Mouse (Mus musculus) CD4-positive helper T cell, adult 2 months (primary cell): ENCODE results near the gene Gse1.

Experiments used
- DNase-seq: peaks from one replicate; pipeline ENCODE4 v3.0.0-alpha.2; 2012; ENCODE audit warnings: low read depth, missing footprints, low spot score

Gse1 gene

DNA sequence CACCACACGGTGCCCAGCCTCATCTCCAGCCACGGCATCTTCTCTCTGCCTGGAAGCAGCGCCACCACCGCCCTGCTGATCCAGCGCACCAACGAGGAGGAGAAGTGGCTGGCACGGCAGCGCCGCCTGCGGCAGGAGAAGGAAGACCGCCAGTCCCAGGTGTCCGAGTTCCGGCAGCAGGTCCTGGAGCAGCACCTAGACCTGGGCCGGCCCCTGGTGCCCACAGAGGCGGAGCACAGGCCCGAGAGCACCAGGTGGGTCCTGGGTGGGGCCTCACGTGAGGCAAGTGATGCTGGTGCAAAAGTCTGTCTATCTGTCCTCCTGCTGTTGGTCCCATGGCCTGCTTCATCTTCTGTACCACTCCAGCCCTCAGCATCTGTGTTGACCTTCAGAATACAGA is 340.9 kb downstream of the Gse1 start:
- no peak for DNase-seq

DNA sequence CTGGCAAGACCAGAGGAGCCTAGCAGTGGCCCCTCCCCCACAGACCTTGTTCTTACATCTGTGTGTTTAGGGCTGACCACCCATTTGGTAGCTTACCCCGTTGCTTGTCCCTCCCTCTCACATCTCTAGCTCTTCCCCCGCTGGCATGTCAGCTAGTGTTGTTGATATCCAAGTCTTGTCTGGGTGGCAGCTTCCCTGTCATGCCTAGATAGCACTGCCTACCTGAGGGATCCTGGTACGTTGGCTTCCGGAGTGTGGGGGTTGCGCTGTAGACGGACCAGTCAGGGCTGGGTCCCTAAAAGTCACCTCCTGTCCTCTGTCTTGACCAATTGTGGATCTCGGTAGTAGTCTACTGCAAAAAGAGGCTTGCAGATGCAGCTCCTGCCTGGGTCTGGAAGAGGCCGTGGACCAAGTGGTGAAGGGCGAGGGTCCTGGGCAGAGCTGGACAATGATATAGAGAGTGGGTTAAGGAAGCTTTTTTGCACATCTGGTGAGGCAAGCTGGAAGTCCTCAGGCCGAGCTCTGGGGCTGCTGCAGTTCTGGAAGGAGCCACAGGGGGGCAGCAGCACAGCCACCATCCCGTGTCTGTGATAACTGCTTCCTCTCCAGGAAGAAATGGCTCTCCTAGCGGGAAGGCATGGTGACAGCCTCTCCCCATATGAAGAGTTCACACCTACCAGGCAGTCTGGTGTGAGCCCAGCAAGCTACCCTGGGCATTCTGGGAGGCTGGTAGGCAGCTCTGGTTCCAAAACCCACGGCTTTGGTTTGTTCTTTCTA is 341.9 kb downstream of the Gse1 start:
- peak; percentile 61 for DNase-seq

DNA sequence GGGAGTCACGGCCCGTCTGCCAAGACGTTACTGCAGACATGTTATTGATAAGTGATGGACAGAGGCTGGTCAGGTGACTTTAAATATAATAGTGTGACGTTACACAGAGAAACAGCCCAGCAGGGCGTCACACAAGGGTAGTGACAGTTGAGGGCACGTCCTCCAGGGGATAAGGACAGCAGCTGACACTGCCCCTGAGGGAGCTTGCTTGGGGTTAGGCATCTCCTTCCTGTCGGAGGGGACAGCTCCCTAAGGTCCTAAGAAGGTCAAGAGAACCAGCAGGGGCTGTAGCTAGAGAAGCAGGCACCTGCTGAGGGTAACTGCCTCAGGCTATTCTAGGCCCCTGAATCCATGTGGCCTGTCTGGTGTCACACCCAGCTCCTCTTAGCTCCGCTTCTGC is 343.3 kb downstream of the Gse1 start:
- no peak for DNase-seq

DNA sequence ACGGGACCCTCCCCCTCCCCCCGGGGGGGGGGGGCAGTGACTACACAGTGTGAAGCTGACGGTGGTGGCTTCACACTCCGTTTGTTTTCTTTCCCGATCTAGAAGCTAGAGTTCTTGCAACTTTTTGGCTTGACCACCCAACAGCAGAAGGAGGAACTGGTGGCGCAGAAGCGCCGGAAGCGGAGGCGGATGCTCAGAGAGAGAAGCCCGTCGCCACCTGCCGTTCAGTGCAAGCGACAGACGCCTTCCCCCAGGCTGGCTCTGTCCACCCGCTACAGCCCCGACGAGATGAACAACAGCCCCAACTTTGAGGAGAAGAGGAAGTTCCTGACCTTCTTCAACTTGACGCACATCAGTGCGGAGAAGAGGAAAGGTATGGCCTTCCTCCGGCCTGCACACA is 344.3 kb downstream of the Gse1 start:
- no peak for DNase-seq

DNA sequence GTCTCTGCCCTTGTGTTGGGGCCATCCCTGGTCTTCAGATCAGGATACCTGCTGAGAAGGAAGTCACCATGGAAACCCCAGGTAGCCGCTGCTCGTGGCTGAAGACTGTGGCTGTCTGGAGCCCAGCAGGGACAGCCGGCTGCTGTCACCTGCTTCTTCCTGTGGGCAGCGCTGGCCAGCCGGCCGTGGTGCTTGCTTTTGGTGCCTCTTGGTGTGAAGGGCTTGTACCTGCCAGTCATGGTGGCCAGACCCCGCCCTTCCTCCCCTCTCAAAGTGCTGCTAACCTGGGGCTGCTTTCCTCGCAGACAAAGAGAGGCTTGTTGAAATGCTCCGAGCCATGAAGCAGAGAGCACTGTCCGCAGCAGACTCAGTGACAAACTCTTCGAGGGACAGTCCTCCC is 345.6 kb downstream of the Gse1 start:
- DNase-seq = no peak

DNA sequence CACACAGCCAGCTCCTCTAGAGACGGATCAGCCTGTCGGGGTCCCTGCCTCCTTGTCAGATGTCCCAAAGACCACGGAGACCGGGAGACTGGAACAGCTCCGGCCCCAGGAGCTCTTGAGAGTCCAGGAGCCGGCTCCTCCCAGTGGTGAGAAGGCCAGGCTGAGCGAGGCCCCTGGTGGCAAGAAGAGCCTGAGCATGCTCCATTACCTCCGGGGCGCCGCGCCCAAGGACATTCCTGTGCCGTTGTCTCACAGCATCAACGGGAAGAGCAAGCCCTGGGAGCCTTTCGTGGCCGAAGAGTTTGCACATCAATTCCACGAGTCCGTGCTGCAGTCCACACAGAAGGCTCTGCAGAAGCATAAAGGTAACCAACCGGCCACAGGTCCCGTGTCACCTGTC is 346.7 kb downstream of the Gse1 start:
- no peak for DNase-seq

DNA sequence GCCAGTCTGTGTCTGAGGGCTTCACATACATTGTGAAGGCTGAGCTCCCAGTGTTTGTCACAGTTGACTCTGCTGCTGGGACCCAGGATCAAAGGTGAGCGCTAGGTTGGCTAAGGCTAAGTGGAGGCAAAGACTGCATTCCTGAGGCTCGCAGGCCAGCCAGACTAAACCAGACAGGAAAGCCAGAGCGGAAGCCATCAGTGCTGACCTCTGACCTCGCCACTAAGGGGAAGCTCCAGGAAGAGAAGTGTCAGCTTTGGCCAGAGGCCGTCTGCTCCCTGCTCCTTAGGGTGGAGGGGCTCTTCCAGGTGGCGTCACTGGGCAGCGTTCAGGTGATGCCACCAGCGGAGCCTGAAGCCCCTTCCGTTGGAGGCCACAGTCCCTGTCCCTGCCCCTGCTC is 347.5 kb downstream of the Gse1 start:
- no peak for DNase-seq

DNA sequence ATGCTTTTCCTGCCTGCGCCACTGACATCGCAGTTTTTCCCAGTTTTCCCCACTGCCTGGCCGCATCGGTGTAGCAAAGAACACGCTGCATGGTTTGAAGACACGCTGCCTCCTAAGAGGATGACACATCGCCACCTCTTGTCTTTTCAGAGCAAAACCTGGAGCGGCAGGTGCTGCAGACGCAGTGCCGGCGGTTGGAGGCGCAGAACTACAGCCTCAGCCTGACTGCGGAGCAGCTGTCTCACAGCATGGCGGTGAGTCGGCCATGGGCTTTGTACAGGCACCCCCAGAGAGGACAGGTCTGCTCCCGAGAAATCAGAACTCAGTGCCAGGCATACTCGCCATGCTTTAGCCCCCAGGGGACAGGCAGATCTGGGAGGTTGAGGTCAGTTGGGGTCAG is 349.6 kb downstream of the Gse1 start:
- no peak for DNase-seq

DNA sequence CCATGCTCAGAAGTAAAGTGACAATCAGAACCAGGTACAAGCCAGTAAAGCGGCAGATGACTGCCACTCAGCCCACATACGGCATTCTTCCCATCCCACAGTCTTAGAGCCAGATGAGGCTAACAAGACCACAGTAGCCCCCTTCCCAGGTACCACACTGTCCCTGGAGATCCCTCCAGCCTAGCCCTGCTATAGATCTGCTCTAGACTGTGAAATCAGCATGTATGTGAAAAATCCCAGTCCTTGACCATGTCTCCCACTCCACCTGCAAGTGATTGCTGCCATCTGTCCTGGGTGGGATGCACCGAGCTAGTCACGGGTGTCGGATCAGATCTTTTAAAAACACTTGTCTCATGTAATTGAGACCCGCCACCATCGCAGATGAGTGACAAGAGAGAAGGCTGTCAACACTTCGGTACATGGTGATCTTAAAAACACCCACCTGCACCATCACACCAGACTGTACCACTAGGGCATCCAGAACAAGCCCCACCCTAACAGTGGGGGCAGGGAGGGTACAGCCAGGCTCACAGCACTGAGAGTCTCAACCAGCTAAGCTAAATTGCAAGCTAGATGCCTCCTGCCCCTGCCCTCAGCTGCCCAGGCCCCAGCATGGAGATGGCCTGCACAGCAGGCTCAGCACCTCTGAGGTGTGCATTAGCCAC is 352.2 kb downstream of the Gse1 start:
- DNase-seq = no peak

DNA sequence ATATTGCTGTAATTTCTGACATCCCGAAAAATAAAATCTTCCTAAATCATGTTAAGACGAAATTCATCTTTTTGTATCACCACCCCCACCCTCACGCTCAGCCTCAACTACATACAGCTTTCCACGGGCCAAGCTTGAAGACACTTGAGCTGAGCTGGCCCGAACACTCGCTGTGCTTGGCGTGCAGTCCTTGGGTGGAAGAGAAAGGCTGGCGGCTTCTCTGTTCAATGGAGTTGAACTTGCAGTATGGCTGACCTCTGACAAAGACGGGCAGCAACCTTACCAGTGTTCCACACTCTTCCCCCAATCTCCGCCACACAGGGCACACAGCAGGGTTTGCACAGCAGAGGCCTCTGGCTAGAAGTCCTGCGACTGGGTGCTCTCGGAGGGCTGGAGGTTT is 353.1 kb downstream of the Gse1 start:
- no peak for DNase-seq

DNA sequence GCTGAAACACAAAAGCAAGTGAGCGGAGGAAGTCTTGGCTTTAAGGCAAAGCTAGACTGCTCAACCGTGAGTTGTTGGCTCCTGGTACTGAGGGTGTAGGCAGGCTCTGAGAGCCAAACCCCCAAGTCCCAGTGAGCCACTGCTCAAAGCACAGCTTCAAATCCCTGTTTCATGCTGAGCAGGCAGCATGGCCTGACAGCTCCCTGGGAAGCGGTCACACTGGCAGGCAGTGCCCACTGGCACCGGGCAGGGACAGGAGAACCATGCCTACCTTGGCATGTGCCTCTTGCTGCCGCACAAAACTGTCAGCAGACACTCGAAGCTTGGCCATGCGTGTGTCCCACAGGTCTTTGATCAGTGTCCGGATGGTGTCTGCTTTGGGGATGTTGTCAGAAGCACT is 353.6 kb downstream of the Gse1 start:
- no peak for DNase-seq

DNA sequence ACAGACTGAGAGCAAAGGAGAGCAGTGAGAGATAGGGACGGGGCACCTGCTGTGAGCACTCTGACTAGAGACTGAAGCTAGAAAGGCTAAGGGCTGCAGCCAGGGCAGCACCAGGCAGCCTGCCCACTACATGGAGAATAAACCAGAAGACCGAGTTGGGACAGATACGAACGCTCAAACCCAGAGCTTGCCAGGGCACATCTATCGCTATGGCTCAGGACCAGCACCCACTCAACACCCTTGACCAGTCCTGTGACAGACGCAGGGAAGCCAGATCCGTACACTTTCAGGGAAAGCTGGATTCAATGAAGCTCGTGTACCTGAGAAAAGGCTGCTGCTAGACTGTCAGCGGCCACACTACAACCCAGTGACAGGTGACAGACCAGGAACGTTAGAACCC is 357.3 kb downstream of the Gse1 start:
- DNase-seq = no peak

DNA sequence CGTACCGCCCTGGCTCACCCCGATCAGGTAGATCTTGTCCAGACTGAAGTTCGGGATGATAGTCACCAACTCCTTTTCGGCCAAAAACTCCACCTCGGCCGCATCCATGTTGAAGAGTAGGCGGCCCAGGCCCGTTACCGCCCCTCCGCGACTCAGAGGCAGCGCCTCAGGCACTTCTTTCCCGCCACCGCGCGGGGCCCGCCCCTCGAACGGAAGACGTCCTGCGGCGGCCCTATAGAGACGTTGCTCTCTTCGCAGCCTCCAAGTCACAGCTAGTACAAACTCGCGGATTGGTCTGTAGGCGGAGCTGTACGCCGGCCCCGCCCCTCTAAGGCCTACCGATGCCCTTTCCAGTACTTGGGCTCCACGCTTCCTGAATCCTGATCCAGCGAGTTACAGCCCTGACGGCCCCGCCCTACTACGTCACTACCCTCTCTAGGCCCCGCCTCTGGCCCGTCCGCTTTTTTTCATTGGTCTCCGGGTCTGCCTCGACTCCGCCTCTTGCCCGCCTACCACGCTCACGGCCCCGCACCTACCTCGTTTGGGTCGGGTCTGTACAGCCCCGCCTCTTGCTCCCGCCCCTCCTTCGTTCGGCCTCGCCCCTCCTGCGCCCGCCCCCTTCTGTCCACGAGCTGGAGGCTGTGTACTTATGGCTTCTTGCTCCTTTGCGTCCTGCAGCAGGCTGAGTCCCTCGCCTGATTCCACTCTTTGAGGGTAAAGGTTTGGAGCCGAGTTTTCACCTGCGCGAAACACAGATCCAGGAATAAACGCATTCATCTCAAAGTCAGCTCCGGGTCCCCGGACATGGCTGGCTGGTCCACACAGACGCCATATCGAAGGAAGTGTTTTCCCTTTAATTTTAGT is 360.9 kb downstream of the Gse1 start, which contains the start of gene Gins2:
Gene Gins2, minus strand, starts transcription at position 397 of the 864 bp plus-strand sequence.
- peak; percentile 99 for DNase-seq

DNA sequence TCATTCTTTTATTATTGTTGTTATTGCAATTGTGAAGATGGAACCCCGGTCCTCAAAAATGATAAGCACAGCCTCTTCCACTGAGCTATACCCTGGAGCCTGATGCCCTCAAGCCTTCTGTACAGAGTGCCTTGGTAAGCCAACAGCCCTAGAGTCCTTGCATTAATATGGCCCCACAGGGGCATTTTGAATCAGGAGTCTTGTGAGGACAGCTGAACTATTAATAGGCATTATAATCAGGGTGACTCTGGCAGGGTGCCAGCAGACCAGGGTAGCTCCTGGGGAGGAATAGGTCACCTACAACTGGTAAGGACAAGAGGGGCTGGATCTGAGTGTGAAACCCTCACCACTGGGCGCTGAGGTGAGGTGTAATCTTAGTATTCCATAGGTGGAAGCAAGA is 361.7 kb downstream of the Gse1 start:
- DNase-seq = no peak

DNA sequence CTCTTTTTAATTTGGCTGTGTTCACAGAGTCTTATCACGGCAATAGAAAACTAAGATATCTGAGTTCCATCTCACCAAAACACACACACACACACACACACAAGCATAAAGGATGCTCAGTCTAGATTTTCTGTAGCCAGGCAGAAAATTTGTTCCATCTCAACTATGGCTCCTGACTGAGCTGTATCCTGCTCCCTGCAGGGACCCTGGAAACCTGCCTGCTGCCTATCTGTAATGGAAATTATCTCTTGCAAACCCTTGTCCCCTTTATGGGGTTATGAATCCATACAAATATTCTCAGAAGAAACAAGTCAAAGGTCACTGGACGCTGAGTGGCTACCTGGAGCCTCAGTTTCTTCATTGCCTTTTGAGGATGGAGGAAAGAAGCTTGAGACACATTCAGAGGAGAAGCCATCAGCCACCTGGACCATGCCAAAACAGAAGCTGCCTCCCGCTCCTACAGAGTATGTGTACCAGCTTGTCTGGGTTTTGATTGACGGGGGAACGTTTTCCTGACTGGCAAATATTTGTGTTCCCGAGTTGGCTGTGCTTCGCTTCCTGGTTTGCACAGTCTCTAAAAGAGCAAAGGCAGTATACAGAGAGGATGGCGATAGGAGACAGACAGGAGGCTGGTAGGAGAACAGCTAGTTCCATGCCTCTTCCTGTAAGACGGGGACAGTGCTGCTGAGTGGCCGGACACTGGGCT is 363.5 kb downstream of the Gse1 start:
- no peak for DNase-seq

DNA sequence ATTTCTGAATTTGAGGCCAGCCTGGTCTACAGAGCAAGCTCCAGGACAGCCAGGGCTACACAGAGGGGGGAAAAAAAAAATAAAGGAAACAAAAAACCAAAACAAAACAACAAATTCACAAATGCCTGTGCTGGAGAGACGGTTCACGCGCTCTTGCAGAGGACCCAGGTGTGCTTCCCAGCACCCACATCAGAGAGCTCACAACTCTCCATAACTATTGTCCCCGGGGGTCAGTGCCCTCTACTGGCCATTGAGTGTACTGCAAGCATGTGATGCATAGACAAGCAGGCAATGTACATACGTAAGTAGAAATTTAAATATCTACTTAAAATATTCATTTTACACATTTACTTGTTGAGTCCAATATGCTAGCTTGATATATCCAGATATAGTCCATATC is 366.3 kb downstream of the Gse1 start:
- peak; percentile 55 for DNase-seq

DNA sequence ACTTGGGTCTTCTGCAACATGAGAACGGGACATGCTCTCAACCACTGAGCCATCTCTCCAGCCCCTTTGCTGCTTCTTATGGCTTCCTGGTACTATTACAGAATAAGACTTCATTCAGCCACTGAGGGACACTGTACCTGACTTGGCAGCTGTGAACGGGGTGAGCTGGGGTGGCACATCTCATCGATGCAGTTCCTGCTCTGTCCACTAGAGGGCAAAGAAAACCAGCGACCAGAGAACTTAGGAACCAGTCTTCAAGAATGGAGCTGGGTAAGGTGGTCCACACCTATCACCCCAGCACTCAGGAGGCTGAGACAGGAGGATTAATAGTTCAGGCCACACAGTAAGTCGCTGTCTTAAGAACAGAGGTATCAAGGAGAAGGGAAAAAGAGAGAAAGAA is 367.7 kb downstream of the Gse1 start:
- peak; percentile 67 for DNase-seq

DNA sequence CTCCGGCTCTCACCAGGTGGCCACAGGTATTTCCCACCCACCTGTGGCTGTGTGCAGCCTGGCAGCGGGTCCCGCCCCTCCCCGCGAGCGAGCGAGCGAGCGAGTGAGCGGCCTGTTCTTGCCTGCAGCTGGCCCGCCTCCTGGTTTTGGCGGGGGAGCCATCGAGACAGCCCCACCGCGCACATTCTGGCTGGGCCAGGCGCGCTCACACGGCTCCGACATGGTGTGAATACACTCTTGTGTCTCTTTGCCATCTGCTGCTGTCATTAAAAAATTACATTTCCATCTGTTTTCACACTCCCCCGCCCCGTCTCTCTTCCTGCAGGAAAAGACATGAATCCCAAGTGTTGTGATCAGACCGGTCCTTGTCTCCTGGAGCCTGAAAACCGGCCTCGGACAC is 370.3 kb downstream of the Gse1 start:
- no peak for DNase-seq

DNA sequence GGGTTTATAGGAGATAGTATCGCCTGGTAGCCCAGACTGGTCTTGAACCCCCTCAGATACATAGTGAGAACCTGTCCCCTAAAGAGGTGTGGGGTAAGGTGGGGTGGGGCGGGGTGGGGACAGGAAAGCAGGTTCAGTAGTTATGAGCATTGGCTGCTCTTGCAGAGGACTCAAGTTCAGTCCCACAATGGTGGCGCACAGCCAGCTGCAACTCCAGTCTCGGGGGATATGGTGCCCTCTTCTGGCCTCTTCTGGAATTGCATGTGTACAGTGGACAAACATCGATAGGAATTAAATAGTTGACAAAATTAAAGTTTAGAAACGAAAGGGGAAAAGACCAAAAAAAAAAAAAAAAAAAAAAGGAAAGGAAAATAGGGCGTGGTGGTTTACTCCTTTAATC is 371.2 kb downstream of the Gse1 start:
- DNase-seq = peak; percentile 68

DNA sequence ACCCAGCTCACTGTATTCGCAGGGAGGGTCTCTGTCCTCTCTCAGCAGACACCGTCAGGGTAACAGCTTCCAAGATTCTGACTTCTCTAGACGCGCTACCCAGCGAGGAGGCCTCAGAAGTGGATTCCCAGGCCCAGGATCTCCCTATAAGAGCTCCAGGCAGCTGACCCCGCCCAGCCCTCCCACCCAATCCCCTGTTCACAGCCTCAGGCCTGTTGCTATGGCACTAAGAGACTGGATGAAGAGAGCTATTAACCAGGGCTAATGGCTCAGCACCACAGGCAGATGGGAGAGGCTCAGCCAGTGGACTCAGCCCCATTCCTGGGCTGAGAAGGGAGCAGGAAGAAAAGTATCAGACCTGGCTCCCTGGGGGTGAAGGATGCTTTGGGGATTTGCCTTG is 374.4 kb downstream of the Gse1 start:
- DNase-seq = no peak

DNA sequence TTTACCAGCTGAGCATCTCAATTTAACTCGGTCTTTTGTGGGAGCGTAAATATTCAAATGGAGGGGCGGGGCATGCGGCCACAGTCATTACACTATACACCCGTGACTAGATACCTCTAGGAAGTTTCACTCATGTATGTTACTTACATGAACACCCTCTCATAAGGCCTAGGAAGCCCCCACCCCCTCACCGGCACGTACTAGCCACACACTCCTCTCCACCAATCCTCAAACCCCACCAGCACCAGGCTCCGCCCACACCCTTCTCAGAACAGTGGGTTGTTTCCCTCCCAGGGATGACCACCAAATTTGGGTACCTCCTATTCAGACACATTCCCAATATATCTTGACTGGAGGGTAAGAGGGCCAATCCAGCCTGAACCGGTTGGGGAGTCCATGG is 379.2 kb downstream of the Gse1 start:
- DNase-seq = no peak

DNA sequence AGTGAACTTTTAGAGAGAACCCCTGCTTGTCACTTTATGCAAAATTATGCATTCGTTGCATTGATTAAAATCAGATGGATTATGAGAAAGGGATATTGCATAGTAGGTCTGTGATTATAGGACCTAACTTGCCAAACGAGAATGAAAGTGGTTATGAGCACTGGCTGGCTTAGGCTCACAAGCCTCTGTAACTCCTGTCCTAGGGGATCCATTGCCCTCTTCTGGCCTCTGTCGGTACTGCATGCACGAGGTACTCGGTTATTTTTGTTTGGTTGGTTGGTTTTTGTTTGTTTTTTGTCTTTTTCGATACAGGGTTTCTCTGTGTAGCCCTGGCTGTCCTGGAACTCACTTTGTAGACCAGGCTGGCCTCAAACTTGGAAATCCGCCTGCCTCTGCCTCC is 379.6 kb downstream of the Gse1 start:
- peak; percentile 64 for DNase-seq
